Mouse (Mus musculus): ENCODE data around the gene 2410002F23Rik. TPM values are rescaled to one million over a fixed set of nuclear protein-coding genes. Genes with fewer than 3 reads are reported as not detected.
"Not testable (repeated sequence)": the region's sequence is repeated elsewhere in the genome, so short reads cannot be mapped to it uniquely, and the experiment has no call there.

Gene 2410002F23Rik
- total RNA-seq (2012; rRNA removed), result 127 and 194 TPM in 2 replicates

DNA sequence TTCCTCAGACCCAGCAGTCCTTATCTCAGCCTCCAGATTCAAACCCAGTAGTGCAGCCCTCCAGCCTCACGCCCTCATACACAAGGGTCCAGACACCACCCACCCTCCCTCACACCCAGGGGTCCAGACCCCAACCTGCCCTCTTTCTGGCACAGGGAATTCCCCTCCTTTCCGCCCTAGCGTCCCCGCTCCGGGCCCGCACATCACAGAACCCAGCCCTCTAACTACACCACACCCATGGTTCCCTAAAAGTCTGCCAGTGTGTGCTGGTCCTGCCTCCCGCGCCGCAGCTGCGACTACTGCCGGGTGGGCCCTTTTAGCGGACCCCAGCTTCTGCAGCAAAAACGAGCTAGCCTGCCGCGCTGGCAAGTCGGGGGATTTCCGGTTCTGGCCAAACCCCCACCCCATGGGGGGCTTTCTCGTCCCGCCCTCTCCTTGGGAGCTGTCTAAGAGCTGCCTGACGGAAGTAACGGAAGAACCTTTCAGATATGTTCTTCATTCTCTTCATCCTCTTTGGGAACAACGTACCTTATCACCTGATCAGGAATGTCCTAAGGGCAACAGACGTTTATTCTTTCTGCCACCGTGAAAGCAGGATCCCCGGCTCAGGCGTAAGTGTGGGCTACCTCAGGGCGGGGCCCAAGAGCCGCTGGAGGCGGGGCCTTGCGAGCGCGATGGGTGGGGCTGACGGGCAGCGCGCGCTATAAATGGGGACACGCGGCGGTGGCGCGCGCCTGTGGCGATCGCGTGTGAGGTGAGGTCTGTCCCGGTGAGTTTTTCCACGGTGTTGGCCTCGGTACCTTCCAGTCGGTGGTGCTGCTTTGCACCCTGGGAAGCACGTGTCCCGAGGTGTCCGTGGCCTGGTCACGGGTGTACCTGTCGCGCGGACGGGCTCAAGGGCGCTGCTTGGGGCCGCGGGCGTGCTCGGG, at the start of gene 2410002F23Rik, which contains the start of gene 1700028J19Rik:
Gene 2410002F23Rik (plus strand): TSS at position 668 of the 929 bp plus-strand sequence.
Gene 1700028J19Rik (minus strand): TSS at position 641 of the 929 bp plus-strand sequence.
- no peaks in the 10 kb centered on the region for H3K9me3 ChIP-seq (ENCODE audit: control insufficient read depth, insufficient read depth, low read depth, low read length)

DNA sequence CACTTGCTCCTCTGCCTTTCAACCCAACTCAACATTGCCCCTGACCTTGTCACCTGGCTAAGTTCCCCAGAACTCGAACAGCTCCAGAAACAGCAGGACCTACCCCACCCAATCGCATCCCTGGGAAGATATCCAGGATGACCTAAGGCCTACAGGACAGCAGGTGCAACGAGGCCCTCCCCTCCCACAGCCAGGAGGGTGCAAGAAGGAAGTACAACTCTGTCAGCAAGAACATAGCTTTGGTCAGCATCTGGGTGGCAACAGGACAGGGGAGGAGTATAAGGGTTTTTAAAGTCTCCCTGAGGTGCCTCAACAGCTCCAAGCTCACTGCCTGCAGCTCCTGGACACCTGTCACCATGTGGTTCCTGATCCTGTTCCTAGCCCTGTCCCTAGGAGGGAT, 48.6 kb upstream of the 2410002F23Rik start, which contains the start of gene Klk1b3:
Gene Klk1b3 (plus strand): TSS at position 301 of the 400 bp plus-strand sequence.
- no peak for DNase-seq (ENCODE audit: low read depth, low spot score)
- Histone ChIP-seq H3K4me1 (ENCODE audit: control insufficient read depth in 2 of 2, insufficient read depth in 2 of 2, low read length in 2 of 2, poor library complexity in 1 of 2) (no peaks in the 10 kb centered on the region; a peak in 1 of 4 replicates), H3K36me3 (ENCODE audit: control insufficient read depth, insufficient read depth, low read length, poor library complexity, severe bottlenecking) (no peaks in the 10 kb centered on the region), H3K4me3 (ENCODE audit: insufficient read depth in 1 of 2, low read depth in 1 of 2, low read length in 2 of 2, poor library complexity in 1 of 2, severe bottlenecking in 1 of 2) (no peak within 1 kb of the TSS), H3K9me3 (ENCODE audit: control insufficient read depth, insufficient read depth, low read depth, low read length) (no peaks in the 10 kb centered on the region), H3K27ac (ENCODE audit: insufficient read depth, low read depth, low read length, poor library complexity, severe bottlenecking) (no peak within 1 kb of the TSS), H3K9ac (ENCODE audit: insufficient read depth, low read depth, low read length, poor library complexity, severe bottlenecking) (no peak within 1 kb of the TSS)
- TF ChIP-seq CHD2 (IDR thresholded peaks at IDR 0.05; ENCODE audit: low read depth, low read length) (no peak), ZNF384 (IDR thresholded peaks at IDR 0.05; ENCODE audit: low read depth, low read length) (no peak)
- in situ Hi-C loops (cut with MboI; ENCODE audit: low sequenced_read_pairs in 2 of 2, unreplicated experiment in 2 of 2), result no loop called here

More for the DNA sequence above, at the start of gene 2410002F23Rik, which contains the start of gene 1700028J19Rik:
- peak; percentile 80 for DNase-seq (ENCODE audit: low read depth, low spot score)
- H3K27ac ChIP-seq (ENCODE audit: insufficient read depth, low read depth, low read length, poor library complexity, severe bottlenecking), result peak within 1 kb of the TSS; percentile 95
- in situ Hi-C loops (cut with MboI; ENCODE audit: low sequenced_read_pairs in 2 of 2, unreplicated experiment in 2 of 2), result no loop called here
- H3K4me1 ChIP-seq (ENCODE audit: control insufficient read depth in 2 of 2, insufficient read depth in 2 of 2, low read length in 2 of 2, poor library complexity in 1 of 2), result peaks cover 0 to 11% of the 10 kb centered on the region in 2 experiments; a peak in 1 of 4 replicates
- H3K9ac ChIP-seq (ENCODE audit: insufficient read depth, low read depth, low read length, poor library complexity, severe bottlenecking), result peak within 1 kb of the TSS; percentile 95
- TF ChIP-seq HCFC1 (IDR thresholded peaks at IDR 0.05; ENCODE audit: borderline replicate concordance, insufficient read depth, low read length) (peak; percentile 56; the same call in 1 of the 2 replicates), ZC3H11A (IDR thresholded peaks at IDR 0.05; ENCODE audit: borderline replicate concordance, low read depth, low read length) (no peak)
- H3K36me3 ChIP-seq (ENCODE audit: control insufficient read depth, insufficient read depth, low read length, poor library complexity, severe bottlenecking), result peaks cover 32% of the 10 kb centered on the region
- H3K4me3 ChIP-seq (ENCODE audit: insufficient read depth in 1 of 2, low read depth in 1 of 2, low read length in 2 of 2, poor library complexity in 1 of 2, severe bottlenecking in 1 of 2), result peak within 1 kb of the TSS; percentile 86 to 90

DNA sequence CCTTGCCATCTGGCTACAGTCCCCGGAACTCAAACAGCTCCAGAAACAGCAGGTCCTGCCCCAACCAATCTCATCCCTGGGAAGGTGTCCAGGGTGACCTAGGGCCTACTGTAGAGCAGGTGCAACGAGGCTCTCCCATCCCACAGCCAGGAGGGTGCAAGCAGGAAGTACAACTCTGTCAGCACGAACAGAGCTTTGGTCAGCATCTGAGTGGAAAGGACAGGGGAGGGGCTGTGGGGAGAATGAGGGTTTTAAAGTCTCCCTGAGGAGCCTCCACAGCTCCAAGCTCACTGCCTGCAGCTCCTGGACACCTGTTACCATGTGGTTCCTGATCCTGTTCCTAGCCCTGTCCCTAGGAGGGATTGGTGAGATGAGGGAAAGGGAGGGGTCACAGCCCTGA, 39.4 kb upstream of the 2410002F23Rik start, which contains the start of gene Klk1b4:
Gene Klk1b4 (plus strand): TSS at position 301 of the 400 bp plus-strand sequence.
- in situ Hi-C loops (cut with MboI; ENCODE audit: low sequenced_read_pairs in 2 of 2, unreplicated experiment in 2 of 2), result loop anchor here in 1 of 2 experiments (5.0 to 25.0 kb wide), 2 partner anchors 50 to 245 kb away; partner anchors contain the start of genes Acp4, Klk1b1 and Klk1b8
- H3K27ac ChIP-seq (ENCODE audit: insufficient read depth, low read depth, low read length, poor library complexity, severe bottlenecking); H3K4me1 ChIP-seq (ENCODE audit: control insufficient read depth in 2 of 2, insufficient read depth in 2 of 2, low read length in 2 of 2, poor library complexity in 1 of 2); H3K4me3 ChIP-seq (ENCODE audit: insufficient read depth in 1 of 2, low read depth in 1 of 2, low read length in 2 of 2, poor library complexity in 1 of 2, severe bottlenecking in 1 of 2); DNase-seq (ENCODE audit: low read depth, low spot score); H3K36me3 ChIP-seq (ENCODE audit: control insufficient read depth, insufficient read depth, low read length, poor library complexity, severe bottlenecking); H3K9ac ChIP-seq (ENCODE audit: insufficient read depth, low read depth, low read length, poor library complexity, severe bottlenecking); H3K9me3 ChIP-seq (ENCODE audit: control insufficient read depth, insufficient read depth, low read depth, low read length): not testable (repeated sequence)

DNA sequence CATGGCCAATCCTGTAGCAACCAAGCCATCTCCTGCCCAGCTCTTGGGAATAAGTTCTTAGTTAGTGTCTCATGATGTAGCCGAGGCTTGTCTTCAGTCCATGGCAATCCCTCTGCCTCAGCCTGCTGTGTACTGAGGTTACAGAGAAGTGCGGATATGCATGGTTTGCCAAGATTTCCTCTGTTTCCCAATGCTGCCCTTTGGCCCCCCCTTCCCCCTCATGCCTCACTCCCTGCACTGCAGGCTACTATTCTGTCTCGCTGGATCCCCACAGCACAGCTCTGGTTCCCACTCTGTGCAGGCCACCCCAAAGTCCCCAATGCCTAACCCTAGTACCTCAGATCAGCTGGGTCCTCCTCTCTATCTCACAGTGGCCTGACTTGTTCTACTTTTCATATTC, 38.2 kb upstream of the 2410002F23Rik start:
- TF ChIP-seq MAFK (IDR thresholded peaks at IDR 0.05; ENCODE audit: insufficient read depth, low read depth, low read length), result no peak
- TF ChIP-seq HCFC1 (IDR thresholded peaks at IDR 0.05; ENCODE audit: borderline replicate concordance, insufficient read depth, low read length), result no peak
- no peak for TF ChIP-seq ZNF384 (IDR thresholded peaks at IDR 0.05; ENCODE audit: low read depth, low read length)
- no peak for TF ChIP-seq ZC3H11A (IDR thresholded peaks at IDR 0.05; ENCODE audit: borderline replicate concordance, low read depth, low read length)
- no peak for TF ChIP-seq CHD2 (IDR thresholded peaks at IDR 0.05; ENCODE audit: low read depth, low read length)
- in situ Hi-C loops (cut with MboI; ENCODE audit: low sequenced_read_pairs in 2 of 2, unreplicated experiment in 2 of 2), result loop anchor here in 1 of 2 experiments (5.0 to 25.0 kb wide), 2 partner anchors 49 to 246 kb away; partner anchors contain the start of genes Acp4, Klk1b1 and Klk1b8
- Histone ChIP-seq H3K4me3 (ENCODE audit: insufficient read depth in 1 of 2, low read depth in 1 of 2, low read length in 2 of 2, poor library complexity in 1 of 2, severe bottlenecking in 1 of 2) (no peak overlapping the region), H3K9me3 (ENCODE audit: control insufficient read depth, insufficient read depth, low read depth, low read length) (no peaks in the 10 kb centered on the region), H3K27ac (ENCODE audit: insufficient read depth, low read depth, low read length, poor library complexity, severe bottlenecking) (no peak overlapping the region), H3K9ac (ENCODE audit: insufficient read depth, low read depth, low read length, poor library complexity, severe bottlenecking) (no peak overlapping the region), H3K4me1 (ENCODE audit: control insufficient read depth in 2 of 2, insufficient read depth in 2 of 2, low read length in 2 of 2, poor library complexity in 1 of 2) (no peaks in the 10 kb centered on the region), H3K36me3 (ENCODE audit: control insufficient read depth, insufficient read depth, low read length, poor library complexity, severe bottlenecking) (no peaks in the 10 kb centered on the region)
- DNase-seq (ENCODE audit: low read depth, low spot score), result no peak

All from ES-E14 (cell line).